Mouse (Mus musculus) stomach, postnatal 0 days (tissue): ENCODE results near the gene Bcl2l11.

ENCODE experiments used
- CTCF ChIP-seq: IDR thresholded peaks from 2 replicates; pipeline ENCODE4 v1.5.1; 2016; ENCODE audit warnings: antibody characterized with exemption, low read depth, mild to moderate bottlenecking, moderate library complexity
- EP300 ChIP-seq: optimal IDR thresholded peaks from 2 replicates; pipeline ENCODE3; 2016; ENCODE audit warnings: antibody characterized with exemption

- TF ChIP-seq CTCF (no peak), EP300 (no peak)
Observed at GRCm38 (mm10) chr2:128193411-128193810, 67.6 kb downstream of the Bcl2l11 start.
